Mouse (Mus musculus) liver (tissue): Measurements from ENCODE around the gene Ssx9.
"Not testable (repeated sequence)": the region's sequence is repeated elsewhere in the genome, so short reads cannot be mapped to it uniquely, and the experiment has no call there.

Experiments
- DNase-seq: peaks from one replicate; pipeline ENCODE4 v3.0.0-alpha.2; 2020; ENCODE audit warnings: mixed read lengths

Ssx9 gene

GRCm38 (mm10) chrX:8748132-8748531 lies at the start of gene Ssx9:
TSS of gene Ssx9 (plus strand) at chrX:8748432.
- DNase-seq = not testable (repeated sequence)

- DNase-seq = no peak
Observed at GRCm38 (mm10) chrX:8732907-8733306, 15.3 kb upstream of the Ssx9 start.

GRCm38 (mm10) chrX:8803391-8803790 lies 55.2 kb downstream of the Ssx9 start, which contains the start of gene Ssxb5:
TSS of gene Ssxb5 (plus strand) at chrX:8803691.
- not testable (repeated sequence) for DNase-seq
